Mouse (Mus musculus) small intestine, adult 2 months (tissue): ENCODE measurements around the gene 5730522E02Rik. TPM values are rescaled to one million over a fixed set of nuclear protein-coding genes. Genes with fewer than 3 reads are reported as not detected.

Experiments
- H3K27ac ChIP-seq: fragments of 200-500 bp; 2 replicates; pipeline ENCODE4 v1.5.1; 2012; ENCODE audit warnings: low read depth, low read length, control low read depth, inconsistent platforms; ENCODE audit not compliant: insufficient read depth
- H3K27me3 ChIP-seq: fragments of 200-500 bp; 2 replicates; pipeline ENCODE4 v1.6.1; 2012; ENCODE audit warnings: mild to moderate bottlenecking, moderate library complexity, low read length, inconsistent platforms; ENCODE audit not compliant: control insufficient read depth, insufficient read depth
- H3K36me3 ChIP-seq: fragments of 200-500 bp; 2 replicates; pipeline ENCODE4 v1.6.1; 2012; ENCODE audit warnings: mild to moderate bottlenecking, low read length, control low read depth, inconsistent platforms; ENCODE audit not compliant: control insufficient read depth, insufficient read depth
- H3K4me1 ChIP-seq: fragments of 200-500 bp; 2 replicates; pipeline ENCODE4 v1.6.1; 2012; ENCODE audit warnings: low read length, inconsistent platforms, mixed read lengths; ENCODE audit not compliant: control insufficient read depth, insufficient read depth, insufficient read length
- H3K4me3 ChIP-seq: fragments of 200-500 bp; 2 replicates; pipeline ENCODE4 v1.5.1; 2012; ENCODE audit warnings: low read depth, mild to moderate bottlenecking, control low read depth, inconsistent platforms, low read length, moderate library complexity
- CTCF ChIP-seq: fragments of 200-500 bp; IDR thresholded peaks from 2 replicates; pipeline ENCODE4 v1.5.1; 2012; ENCODE audit warnings: low read depth, mild to moderate bottlenecking, control low read depth, inconsistent platforms, low read length, moderate library complexity, mixed read lengths; ENCODE audit not compliant: insufficient replicate concordance, insufficient read length; ENCODE audit errors: extremely low read depth
- POLR2A ChIP-seq: fragments of 200-500 bp; IDR thresholded peaks from 2 replicates; pipeline ENCODE4 v1.6.1; 2012; ENCODE audit warnings: low read depth, mild to moderate bottlenecking, control low read depth, inconsistent platforms, low read length, moderate library complexity
- WGBS: fragments of 180-500 bp; shearing (Covaris S2); methylation state at CpG from one replicate; pipeline ENCODE4 v1.1.7; 2018; 5-methylcytosine and 5-hydroxymethylcytosine counted together
- polyA plus RNA-seq: library from polyadenylated mRNA; depleted of rRNA; stranded (reverse); fragments of >200 nt; gene quantifications from 2 replicates; pipeline ENCODE4 v1.2.3, GENCODE M21; 2012

5730522E02Rik gene
- polyA plus RNA-seq, 1 experiment, result not detected

DNA sequence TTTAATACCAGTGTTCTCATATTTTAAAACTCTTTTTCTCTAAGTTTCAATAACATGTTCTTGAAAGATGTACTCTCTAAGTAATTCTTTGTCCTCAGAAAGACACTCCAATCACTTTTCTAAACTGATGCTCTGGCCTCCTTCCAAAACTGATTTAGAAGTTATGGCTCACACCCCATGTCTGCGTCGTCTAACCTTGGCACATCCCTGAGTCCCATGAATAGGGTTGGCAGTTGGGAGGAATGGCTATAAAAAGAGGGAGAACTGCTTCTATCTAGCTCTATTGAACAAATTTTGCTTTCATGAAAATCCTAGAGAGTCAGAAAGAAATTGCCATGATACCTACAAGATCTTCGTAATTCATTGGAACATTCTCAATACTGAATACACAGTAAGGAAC is 458.1 kb downstream of the 5730522E02Rik start:
- TF ChIP-seq CTCF, result no peak
- TF ChIP-seq POLR2A, result no peak
- H3K4me3 ChIP-seq, result no peak overlapping the region
- WGBS, result 90% methylated on average over 3 of the region's 3 CpGs
- H3K27ac ChIP-seq, result no peak overlapping the region
- no peaks in the 10 kb centered on the region for H3K36me3 ChIP-seq
- no peaks in the 10 kb centered on the region for H3K4me1 ChIP-seq
- no peaks in the 10 kb centered on the region for H3K27me3 ChIP-seq

DNA sequence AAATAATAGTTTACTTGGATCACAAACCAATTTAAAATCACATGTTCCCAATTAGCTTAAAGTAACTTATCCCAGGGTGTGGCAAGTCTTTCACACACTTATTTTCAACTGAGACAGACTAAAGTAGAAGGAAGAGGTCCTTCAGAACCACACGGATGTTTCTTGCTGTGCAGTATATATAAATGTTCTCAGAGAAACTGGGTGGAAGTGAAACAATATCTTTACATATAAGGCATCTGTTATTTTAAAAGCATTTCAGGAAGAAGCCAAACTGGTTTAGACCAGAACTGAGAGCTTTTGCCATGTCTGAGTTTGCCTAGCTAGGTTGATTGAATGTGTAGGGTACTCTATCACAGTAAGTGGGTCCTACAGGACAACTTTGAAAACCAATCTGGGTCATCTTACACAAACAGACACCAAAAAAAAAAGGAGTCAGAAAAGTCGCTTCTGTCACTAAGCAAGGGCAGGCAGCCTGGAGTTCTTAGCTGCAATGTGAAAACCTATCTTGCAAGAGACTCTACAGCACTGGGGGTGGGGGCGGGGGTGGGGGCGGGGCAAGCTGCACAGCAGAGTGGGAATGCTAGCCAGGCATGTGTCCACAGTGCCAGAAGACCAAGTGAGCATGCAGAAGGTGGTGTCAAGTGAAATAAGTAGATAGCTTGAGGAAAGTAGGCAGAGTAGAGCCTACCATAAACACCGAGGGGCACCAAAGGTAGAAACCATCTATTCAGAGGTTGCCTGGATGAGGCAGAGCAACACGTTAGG is 463.3 kb downstream of the 5730522E02Rik start:
- no peak overlapping the region for H3K27ac ChIP-seq
- H3K4me3 ChIP-seq, result no peak overlapping the region
- WGBS, result 44% methylated on average over 6 of the region's 6 CpGs
- H3K27me3 ChIP-seq, result no peaks in the 10 kb centered on the region
- no peaks in the 10 kb centered on the region for H3K36me3 ChIP-seq
- no peaks in the 10 kb centered on the region for H3K4me1 ChIP-seq
- TF ChIP-seq CTCF (no peak), POLR2A (no peak)

- Histone ChIP-seq H3K4me1 (no peaks in the 10 kb centered on the region), H3K36me3 (no peaks in the 10 kb centered on the region), H3K27ac (no peak overlapping the region), H3K27me3 (no peaks in the 10 kb centered on the region), H3K4me3 (no peak overlapping the region)
- WGBS, result 80% methylated on average over 3 of the region's 3 CpGs
- TF ChIP-seq POLR2A, result no peak
- TF ChIP-seq CTCF, result no peak
These were observed 466.9 kb downstream of the 5730522E02Rik start for GRCm38 (mm10) chr11:25743664-25744063.

DNA sequence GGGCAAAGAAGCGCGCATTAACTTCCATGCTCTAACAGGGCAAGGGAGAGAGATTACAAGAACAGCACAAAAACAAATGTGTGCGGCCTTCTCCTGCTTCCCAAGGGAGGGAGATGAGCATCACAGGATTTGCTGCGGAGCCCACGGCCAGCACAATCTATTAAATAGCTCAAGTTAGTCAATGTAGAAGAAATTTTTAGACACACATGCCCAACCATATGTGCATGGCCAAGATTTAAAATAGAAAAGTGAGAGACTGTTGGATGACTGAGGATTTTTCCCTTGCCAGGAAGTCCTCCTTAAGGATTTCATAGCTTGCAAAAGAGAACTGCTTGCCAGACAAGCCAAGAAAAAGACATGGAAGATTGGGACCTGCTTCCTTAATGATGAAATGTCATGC is 473.3 kb downstream of the 5730522E02Rik start:
- no peaks in the 10 kb centered on the region for H3K4me1 ChIP-seq
- no peaks in the 10 kb centered on the region for H3K27me3 ChIP-seq
- TF ChIP-seq CTCF (no peak), POLR2A (no peak)
- H3K4me3 ChIP-seq, result no peak overlapping the region
- 90% methylated on average over 5 of the region's 5 CpGs for WGBS
- no peak overlapping the region for H3K27ac ChIP-seq
- no peaks in the 10 kb centered on the region for H3K36me3 ChIP-seq

GRCm38 (mm10) chr11:25729476-25729875 is 481.1 kb downstream of the 5730522E02Rik start:
- TF ChIP-seq CTCF (no peak), POLR2A (no peak)
- WGBS, result 19% methylated on average over 1 of the region's 1 CpGs
- Histone ChIP-seq H3K4me1 (no peaks in the 10 kb centered on the region), H3K4me3 (no peak overlapping the region), H3K27ac (no peak overlapping the region), H3K36me3 (no peaks in the 10 kb centered on the region), H3K27me3 (no peaks in the 10 kb centered on the region)

- 81% methylated on average over 7 of the region's 7 CpGs for WGBS
- Histone ChIP-seq H3K4me3 (no peak overlapping the region), H3K4me1 (no peaks in the 10 kb centered on the region), H3K27me3 (no peaks in the 10 kb centered on the region), H3K36me3 (no peaks in the 10 kb centered on the region), H3K27ac (no peak overlapping the region)
- TF ChIP-seq CTCF (no peak), POLR2A (no peak)
These were observed 494.9 kb downstream of the 5730522E02Rik start for GRCm38 (mm10) chr11:25715447-25716321.

- H3K27ac ChIP-seq, result no peak overlapping the region
- no peaks in the 10 kb centered on the region for H3K27me3 ChIP-seq
- 68% methylated on average over 2 of the region's 2 CpGs for whole genome bisulfite sequencing
- no peak overlapping the region for H3K4me3 ChIP-seq
- no peaks in the 10 kb centered on the region for H3K4me1 ChIP-seq
- no peak for TF ChIP-seq CTCF
- TF ChIP-seq POLR2A, result no peak
- H3K36me3 ChIP-seq, result no peaks in the 10 kb centered on the region
These were observed 500.0 kb downstream of the 5730522E02Rik start for GRCm38 (mm10) chr11:25710559-25710958.

DNA sequence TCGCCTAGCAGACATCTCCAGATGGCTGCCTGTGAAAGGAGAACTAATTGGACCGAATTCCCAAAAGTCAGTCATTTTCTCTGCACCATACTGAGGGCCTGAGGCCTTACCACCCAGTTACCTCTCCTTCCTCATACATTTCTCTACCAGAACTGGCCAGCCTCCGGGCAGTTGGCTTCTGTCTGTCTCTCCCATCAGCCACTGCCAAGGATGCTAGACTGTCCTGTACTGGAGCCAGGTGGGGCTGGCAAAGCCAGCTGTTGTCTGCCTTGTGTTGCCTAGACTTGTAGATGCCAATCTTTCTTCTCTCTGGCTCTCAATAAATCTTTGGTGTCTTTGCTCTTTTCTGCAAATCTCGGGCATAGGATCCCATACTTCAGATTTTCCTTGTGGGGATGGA is 500.7 kb downstream of the 5730522E02Rik start:
- TF ChIP-seq CTCF (no peak), POLR2A (no peak)
- no peak overlapping the region for H3K4me3 ChIP-seq
- no peaks in the 10 kb centered on the region for H3K4me1 ChIP-seq
- H3K27ac ChIP-seq, result no peak overlapping the region
- WGBS, result 74% methylated on average over 4 of the region's 4 CpGs
- no peaks in the 10 kb centered on the region for H3K36me3 ChIP-seq
- no peaks in the 10 kb centered on the region for H3K27me3 ChIP-seq
